Mouse (Mus musculus): Measurements from ENCODE around the gene Fbn1. TPM values are rescaled to one million over a fixed set of nuclear protein-coding genes. Genes with fewer than 3 reads are reported as not detected.

Gene Fbn1
- polyA plus RNA-seq, 1 experiment from 2014 or later, result 32.8 TPM

- H3K9ac ChIP-seq (ENCODE audit: low read length), result no peak overlapping the region
Observed at GRCm38 (mm10) chr2:125397796-125398195, 110.0 kb downstream of the Fbn1 start.

GRCm38 (mm10) chr2:125394428-125395101, 113.2 kb downstream of the Fbn1 start:
- Histone ChIP-seq H3K27ac (ENCODE audit: low read length) (no peak overlapping the region), H3K27me3 (ENCODE audit: control insufficient read depth, insufficient read depth, low read depth, low read length) (no peaks in the 10 kb centered on the region), H3K9ac (ENCODE audit: low read length) (no peak overlapping the region), H3K4me3 (ENCODE audit: low read length) (no peak overlapping the region), H3K4me2 (ENCODE audit: low read depth, low read length) (no peak overlapping the region), H3K36me3 (ENCODE audit: control insufficient read depth, insufficient read depth, low read length) (no peaks in the 10 kb centered on the region), H3K4me1 (replicated peaks; ENCODE audit: control insufficient read depth, insufficient read depth, low read length) (no peaks in the 10 kb centered on the region), H3K9me3 (ENCODE audit: control insufficient read depth, low read length) (no peaks in the 10 kb centered on the region)
- 96% methylated on average over 9 of the region's 9 CpGs for WGBS
- ATAC-seq (ENCODE audit: low read depth), result no peak

More at GRCm38 (mm10) chr2:125397796-125398195, 110.0 kb downstream of the Fbn1 start:
- WGBS, result 61% methylated on average over 7 of the region's 7 CpGs
- Histone ChIP-seq H3K36me3 (ENCODE audit: control insufficient read depth, insufficient read depth, low read length) (no peaks in the 10 kb centered on the region), H3K9me3 (ENCODE audit: control insufficient read depth, low read length) (no peaks in the 10 kb centered on the region), H3K27ac (ENCODE audit: low read length) (no peak overlapping the region), H3K27me3 (ENCODE audit: control insufficient read depth, insufficient read depth, low read depth, low read length) (no peaks in the 10 kb centered on the region), H3K4me1 (replicated peaks; ENCODE audit: control insufficient read depth, insufficient read depth, low read length) (no peaks in the 10 kb centered on the region), H3K4me2 (ENCODE audit: low read depth, low read length) (no peak overlapping the region), H3K4me3 (ENCODE audit: low read length) (no peak overlapping the region)
- no peak for ATAC-seq (ENCODE audit: low read depth)

- H3K36me3 ChIP-seq (ENCODE audit: control insufficient read depth, insufficient read depth, low read length), result peaks cover 10% of the 10 kb centered on the region; the same call in 1 of the 2 replicates
- no peak overlapping the region for H3K27ac ChIP-seq (ENCODE audit: low read length)
- H3K27me3 ChIP-seq (ENCODE audit: control insufficient read depth, insufficient read depth, low read depth, low read length), result no peaks in the 10 kb centered on the region
- no peaks in the 10 kb centered on the region for H3K4me1 ChIP-seq (replicated peaks; ENCODE audit: control insufficient read depth, insufficient read depth, low read length)
- no peak overlapping the region for H3K9ac ChIP-seq (ENCODE audit: low read length)
- no peak overlapping the region for H3K4me3 ChIP-seq (ENCODE audit: low read length)
- WGBS, result 63% methylated on average over 6 of the region's 6 CpGs
- H3K4me2 ChIP-seq (ENCODE audit: low read depth, low read length), result no peak overlapping the region
- no peaks in the 10 kb centered on the region for H3K9me3 ChIP-seq (ENCODE audit: control insufficient read depth, low read length)
- no peak for ATAC-seq (ENCODE audit: low read depth)
Observed at GRCm38 (mm10) chr2:125391582-125391981, 116.2 kb downstream of the Fbn1 start.

DNA sequence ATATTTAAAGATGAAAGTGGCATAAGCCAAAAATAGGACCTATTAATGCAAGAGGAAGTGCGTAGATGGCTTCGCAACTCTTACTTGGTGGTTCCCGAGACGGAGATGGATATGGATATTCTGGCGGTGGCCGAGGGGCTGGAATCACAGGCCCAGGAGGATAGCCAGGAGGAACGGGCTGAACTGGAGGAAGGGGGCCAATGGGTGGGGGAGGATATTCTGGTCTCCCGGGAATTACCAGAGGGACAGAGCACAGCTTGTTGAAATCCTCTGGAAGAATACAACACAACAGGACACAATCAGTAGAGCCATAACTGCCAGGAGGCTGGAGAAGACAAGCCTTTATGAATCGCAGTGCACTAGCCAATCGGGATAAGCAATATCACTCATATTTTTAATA, 118.0 kb downstream of the Fbn1 start:
- Histone ChIP-seq H3K4me3 (ENCODE audit: low read length) (no peak overlapping the region), H3K27me3 (ENCODE audit: control insufficient read depth, insufficient read depth, low read depth, low read length) (no peaks in the 10 kb centered on the region), H3K27ac (ENCODE audit: low read length) (no peak overlapping the region), H3K4me2 (ENCODE audit: low read depth, low read length) (no peak overlapping the region), H3K36me3 (ENCODE audit: control insufficient read depth, insufficient read depth, low read length) (peaks cover 11% of the 10 kb centered on the region; the same call in 1 of the 2 replicates), H3K4me1 (replicated peaks; ENCODE audit: control insufficient read depth, insufficient read depth, low read length) (no peaks in the 10 kb centered on the region), H3K9me3 (ENCODE audit: control insufficient read depth, low read length) (no peaks in the 10 kb centered on the region), H3K9ac (ENCODE audit: low read length) (no peak overlapping the region)
- no peak for ATAC-seq (ENCODE audit: low read depth)
- WGBS, result 94% methylated on average over 10 of the region's 10 CpGs

DNA sequence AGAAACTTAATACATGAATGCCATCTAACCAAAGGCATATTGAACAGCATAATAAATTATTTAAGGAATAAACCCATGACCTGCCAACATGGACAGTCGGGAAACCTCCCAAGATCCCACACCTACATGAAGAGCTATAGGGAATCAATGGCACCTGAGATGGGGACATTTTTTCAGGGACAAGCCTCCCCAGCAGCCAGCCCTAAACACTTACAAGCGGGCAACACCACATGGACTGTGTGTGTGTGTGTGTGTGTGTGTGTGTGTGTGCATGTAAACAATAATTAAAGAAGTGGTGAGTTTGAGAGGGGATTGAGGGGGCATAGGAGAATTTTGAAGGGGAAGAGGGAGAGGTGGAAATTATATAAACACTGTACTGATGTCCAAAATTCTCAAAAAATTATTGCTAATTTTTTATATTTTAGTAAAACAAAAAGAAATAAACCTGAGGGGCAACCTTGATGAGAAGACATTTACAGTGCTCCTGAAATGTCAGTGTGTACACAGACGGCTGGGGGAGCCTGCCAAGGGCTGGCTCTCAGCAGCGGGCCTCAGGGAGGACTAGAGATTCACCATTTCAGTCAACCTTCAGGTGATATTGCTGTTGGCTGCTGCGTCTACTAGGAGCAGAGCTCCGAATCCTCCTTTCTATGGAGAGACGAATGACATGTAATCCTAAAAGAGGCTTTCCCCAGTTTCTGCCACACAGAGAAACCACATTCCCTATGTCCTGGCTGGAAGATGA, 121.4 kb downstream of the Fbn1 start:
- no peaks in the 10 kb centered on the region for H3K9me3 ChIP-seq (ENCODE audit: control insufficient read depth, low read length)
- no peak overlapping the region for H3K27ac ChIP-seq (ENCODE audit: low read length)
- WGBS, result 72% methylated on average over 7 of the region's 7 CpGs
- peaks cover 15% of the 10 kb centered on the region; the same call in 1 of the 2 replicates for H3K36me3 ChIP-seq (ENCODE audit: control insufficient read depth, insufficient read depth, low read length)
- no peak overlapping the region for H3K9ac ChIP-seq (ENCODE audit: low read length)
- ATAC-seq (ENCODE audit: low read depth), result no peak
- no peaks in the 10 kb centered on the region for H3K27me3 ChIP-seq (ENCODE audit: control insufficient read depth, insufficient read depth, low read depth, low read length)
- no peak overlapping the region for H3K4me2 ChIP-seq (ENCODE audit: low read depth, low read length)
- peaks cover 3% of the 10 kb centered on the region; the same call in 1 of the 2 replicates for H3K4me1 ChIP-seq (replicated peaks; ENCODE audit: control insufficient read depth, insufficient read depth, low read length)
- H3K4me3 ChIP-seq (ENCODE audit: low read length), result no peak overlapping the region

DNA sequence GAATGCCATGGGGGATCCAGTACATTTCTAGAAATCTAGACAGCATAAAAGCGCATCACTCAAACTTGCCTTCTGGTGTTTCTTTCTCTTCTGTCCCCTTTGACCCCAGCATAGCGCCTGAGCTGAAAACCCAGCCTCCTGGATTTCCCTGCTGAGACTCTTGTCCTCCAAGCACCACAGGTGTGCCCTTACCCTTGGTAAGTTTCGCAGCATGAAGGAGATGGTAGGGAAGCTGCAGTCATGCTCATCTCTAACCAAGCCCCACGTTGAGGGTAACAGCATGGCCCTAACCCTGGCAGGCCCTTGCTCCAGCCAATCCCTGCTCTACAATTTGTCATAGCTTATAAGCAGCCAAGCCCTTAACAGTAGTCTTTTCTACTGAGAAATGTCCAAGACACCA, 122.9 kb downstream of the Fbn1 start:
- H3K36me3 ChIP-seq (ENCODE audit: control insufficient read depth, insufficient read depth, low read length), result peaks cover 15% of the 10 kb centered on the region; the same call in 1 of the 2 replicates
- H3K27me3 ChIP-seq (ENCODE audit: control insufficient read depth, insufficient read depth, low read depth, low read length), result no peaks in the 10 kb centered on the region
- no peak for ATAC-seq (ENCODE audit: low read depth)
- 73% methylated on average over 4 of the region's 4 CpGs for WGBS
- H3K9ac ChIP-seq (ENCODE audit: low read length), result no peak overlapping the region
- H3K27ac ChIP-seq (ENCODE audit: low read length), result no peak overlapping the region
- no peak overlapping the region for H3K4me3 ChIP-seq (ENCODE audit: low read length)
- peaks cover 8% of the 10 kb centered on the region for H3K4me1 ChIP-seq (replicated peaks; ENCODE audit: control insufficient read depth, insufficient read depth, low read length)
- H3K9me3 ChIP-seq (ENCODE audit: control insufficient read depth, low read length), result no peaks in the 10 kb centered on the region
- H3K4me2 ChIP-seq (ENCODE audit: low read depth, low read length), result no peak overlapping the region

DNA sequence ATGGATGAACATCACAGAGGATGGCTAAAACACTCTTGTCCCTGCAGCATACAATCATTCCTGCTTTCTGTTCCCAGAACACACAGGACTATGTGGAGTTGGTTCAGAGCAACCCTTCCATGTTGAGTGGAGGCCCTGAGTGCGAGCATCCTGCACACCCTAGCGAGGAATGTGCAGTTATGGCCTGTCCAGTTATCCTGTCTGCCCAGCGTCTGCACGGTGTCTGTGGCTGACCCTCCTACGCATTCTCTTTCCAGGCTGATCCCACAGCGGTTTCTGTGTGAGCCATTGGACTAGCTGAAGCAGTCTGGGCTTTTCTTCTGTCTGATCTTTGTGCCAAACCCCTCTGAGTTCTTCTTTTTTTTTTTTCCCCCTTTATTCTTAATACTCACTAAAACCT, 123.4 kb downstream of the Fbn1 start:
- H3K9me3 ChIP-seq (ENCODE audit: control insufficient read depth, low read length), result no peaks in the 10 kb centered on the region
- peaks cover 15% of the 10 kb centered on the region; the same call in 1 of the 2 replicates for H3K36me3 ChIP-seq (ENCODE audit: control insufficient read depth, insufficient read depth, low read length)
- no peak overlapping the region for H3K4me3 ChIP-seq (ENCODE audit: low read length)
- no peaks in the 10 kb centered on the region for H3K27me3 ChIP-seq (ENCODE audit: control insufficient read depth, insufficient read depth, low read depth, low read length)
- WGBS, result 85% methylated on average over 6 of the region's 6 CpGs
- H3K9ac ChIP-seq (ENCODE audit: low read length), result no peak overlapping the region
- peaks cover 8% of the 10 kb centered on the region for H3K4me1 ChIP-seq (replicated peaks; ENCODE audit: control insufficient read depth, insufficient read depth, low read length)
- H3K27ac ChIP-seq (ENCODE audit: low read length), result no peak overlapping the region
- ATAC-seq (ENCODE audit: low read depth), result no peak
- no peak overlapping the region for H3K4me2 ChIP-seq (ENCODE audit: low read depth, low read length)

- no peak for ATAC-seq (ENCODE audit: low read depth)
- Histone ChIP-seq H3K27ac (ENCODE audit: low read length) (peak overlapping the region; percentile 44), H3K27me3 (ENCODE audit: control insufficient read depth, insufficient read depth, low read depth, low read length) (no peaks in the 10 kb centered on the region), H3K36me3 (ENCODE audit: control insufficient read depth, insufficient read depth, low read length) (peaks cover 9% of the 10 kb centered on the region; the same call in 1 of the 2 replicates), H3K4me2 (ENCODE audit: low read depth, low read length) (no peak overlapping the region), H3K9me3 (ENCODE audit: control insufficient read depth, low read length) (no peaks in the 10 kb centered on the region), H3K4me3 (ENCODE audit: low read length) (no peak overlapping the region), H3K9ac (ENCODE audit: low read length) (no peak overlapping the region), H3K4me1 (replicated peaks; ENCODE audit: control insufficient read depth, insufficient read depth, low read length) (peaks cover 8% of the 10 kb centered on the region)
- WGBS, result 76% methylated on average over 7 of the region's 7 CpGs
Observed at GRCm38 (mm10) chr2:125383273-125383641, 124.5 kb downstream of the Fbn1 start.

- peaks cover 8% of the 10 kb centered on the region for H3K4me1 ChIP-seq (replicated peaks; ENCODE audit: control insufficient read depth, insufficient read depth, low read length)
- no peak overlapping the region for H3K4me3 ChIP-seq (ENCODE audit: low read length)
- peaks cover 11% of the 10 kb centered on the region; the same call in 1 of the 2 replicates for H3K36me3 ChIP-seq (ENCODE audit: control insufficient read depth, insufficient read depth, low read length)
- H3K9ac ChIP-seq (ENCODE audit: low read length), result no peak overlapping the region
- H3K27ac ChIP-seq (ENCODE audit: low read length), result peak overlapping the region; percentile 44
- no peaks in the 10 kb centered on the region for H3K9me3 ChIP-seq (ENCODE audit: control insufficient read depth, low read length)
- H3K4me2 ChIP-seq (ENCODE audit: low read depth, low read length), result no peak overlapping the region
- no peak for ATAC-seq (ENCODE audit: low read depth)
- no peaks in the 10 kb centered on the region for H3K27me3 ChIP-seq (ENCODE audit: control insufficient read depth, insufficient read depth, low read depth, low read length)
- 62% methylated on average over 7 of the region's 7 CpGs for WGBS
Observed at GRCm38 (mm10) chr2:125382613-125383272, 125.0 kb downstream of the Fbn1 start.

All from lung, embryonic 16.5 days (tissue).